Mouse (Mus musculus) spleen, adult 2 months (tissue): ENCODE data around the gene Plekha4.

Experiments used
- CTCF ChIP-seq: fragments of 200-500 bp; IDR thresholded peaks from 2 replicates; pipeline ENCODE4 v1.5.1; 2011; ENCODE audit warnings: mild to moderate bottlenecking, inconsistent platforms; ENCODE audit not compliant: insufficient read depth, insufficient read length, insufficient replicate concordance; ENCODE audit errors: extremely low read depth
- POLR2A ChIP-seq: fragments of 200-500 bp; IDR thresholded peaks from 2 replicates; pipeline ENCODE4 v1.6.1; 2011; ENCODE audit warnings: low read depth, low read length, inconsistent platforms

GRCm38 (mm10) chr7:45481374-45481927 lies 44.7 kb upstream of the Plekha4 start, which contains the start of gene Tulp2:
- TF ChIP-seq CTCF (no peak), POLR2A (no peak)
